Mouse (Mus musculus) bone marrow, adult 2 months (tissue): ENCODE data around the gene Ttll9. TPM values are rescaled to one million over a fixed set of nuclear protein-coding genes. Genes with fewer than 3 reads are reported as not detected.
A peak's percentile ranks its signal among the peaks of the same experiment; 100 is the strongest.

Source experiments
- H3K27ac ChIP-seq: fragments of 200-500 bp; 2 replicates; pipeline ENCODE4 v1.5.1; 2012; ENCODE audit warnings: low read depth, mild to moderate bottlenecking, control low read depth, inconsistent platforms, low read length; ENCODE audit not compliant: control insufficient read depth, poor library complexity, insufficient read depth
- H3K4me1 ChIP-seq: fragments of 200-500 bp; 2 replicates; pipeline ENCODE4 v1.6.1; 2011; ENCODE audit warnings: low read length; ENCODE audit not compliant: control insufficient read depth, insufficient read depth
- H3K4me3 ChIP-seq: fragments of 200-500 bp; replicated peaks from 2 replicates; pipeline ENCODE3; 2011; ENCODE audit warnings: mild to moderate bottlenecking, low read depth, low read length, control low read depth; ENCODE audit not compliant: control insufficient read depth
- CTCF ChIP-seq: fragments of 200-500 bp; IDR thresholded peaks from 2 replicates; pipeline ENCODE4 v1.5.1; 2011; ENCODE audit warnings: low read length, control low read depth; ENCODE audit not compliant: control insufficient read depth, insufficient read depth
- POLR2A ChIP-seq: fragments of 200-500 bp; IDR thresholded peaks from 2 replicates; pipeline ENCODE4 v1.6.1; 2011; ENCODE audit warnings: low read depth, mild to moderate bottlenecking, control low read depth, low read length, borderline replicate concordance; ENCODE audit not compliant: control insufficient read depth
- WGBS: fragments of 180-500 bp; shearing (Covaris S2); methylation state at CpG from one replicate; pipeline ENCODE4 v1.1.7; 2018; 5-methylcytosine and 5-hydroxymethylcytosine counted together
- polyA plus RNA-seq: library from polyadenylated mRNA; stranded (reverse); fragments of >200 nt; gene quantifications from 2 replicates; pipeline ENCODE4 v1.2.4, GENCODE M21; 2011; ENCODE audit warnings: low replicate concordance; ENCODE audit not compliant: missing spikeins, insufficient read depth, insufficient read length

Gene Ttll9
- polyA plus RNA-seq, 1 experiment = not detected

DNA sequence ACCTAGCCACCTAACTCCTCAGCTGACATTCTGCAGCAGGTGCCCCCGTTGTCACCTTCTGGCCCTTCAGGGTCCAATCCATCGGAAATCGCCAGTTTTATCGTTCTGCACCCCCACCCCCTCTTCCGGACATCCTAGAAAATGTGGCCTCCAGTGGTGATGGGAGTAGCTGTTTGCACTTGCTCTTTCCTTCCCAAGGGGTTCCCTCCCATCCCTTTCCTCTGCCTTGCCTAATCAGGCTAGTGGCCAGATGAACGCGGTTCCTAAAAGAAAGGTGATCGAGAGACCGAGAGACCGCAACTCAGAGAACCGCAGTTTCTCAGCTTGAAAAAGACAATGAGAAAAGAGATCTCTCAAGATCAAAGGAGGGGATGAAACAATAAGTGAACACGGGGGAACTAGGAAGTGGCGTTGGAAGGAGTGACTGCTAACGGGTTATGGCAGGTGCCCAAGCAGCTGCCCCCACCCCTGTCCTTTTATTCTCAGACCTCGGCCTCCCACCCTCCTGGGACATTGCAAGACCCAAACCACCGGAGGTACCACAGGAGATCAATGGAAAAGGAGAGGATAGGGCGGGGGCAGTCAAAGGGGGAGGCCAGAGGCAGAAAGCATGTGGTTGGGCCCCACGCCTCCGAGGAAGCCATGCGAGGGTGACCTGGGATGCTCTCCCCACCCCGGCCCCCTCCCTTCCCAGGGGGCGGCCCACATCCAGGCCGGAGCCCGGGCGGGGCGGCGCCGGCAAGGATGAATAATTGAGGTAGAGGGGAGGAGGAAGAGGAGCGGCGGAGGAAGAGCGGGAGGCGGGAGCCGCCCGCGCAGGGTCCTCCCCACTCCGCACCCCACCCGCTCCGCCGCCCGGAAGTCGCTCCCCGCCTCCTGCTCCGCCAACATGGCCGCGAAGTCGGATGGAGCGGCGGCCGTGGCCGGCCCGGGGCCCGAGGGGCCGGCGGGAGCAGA lies 69.1 kb downstream of the Ttll9 start, which contains the start of gene Xkr7:
Gene Xkr7 (plus strand): TSS at position 727 of the 957 bp plus-strand sequence.
- H3K4me1 ChIP-seq = no peaks in the 10 kb centered on the region; the same call in 1 of the 2 replicates
- no peak for TF ChIP-seq CTCF
- no peak; the same call in 1 of the 2 replicates for TF ChIP-seq POLR2A
- H3K4me3 ChIP-seq = no peak within 1 kb of the TSS
- 5% methylated on average over 47 of the region's 54 CpGs for WGBS
- no peak within 1 kb of the TSS; the same call in 1 of the 2 replicates for H3K27ac ChIP-seq

DNA sequence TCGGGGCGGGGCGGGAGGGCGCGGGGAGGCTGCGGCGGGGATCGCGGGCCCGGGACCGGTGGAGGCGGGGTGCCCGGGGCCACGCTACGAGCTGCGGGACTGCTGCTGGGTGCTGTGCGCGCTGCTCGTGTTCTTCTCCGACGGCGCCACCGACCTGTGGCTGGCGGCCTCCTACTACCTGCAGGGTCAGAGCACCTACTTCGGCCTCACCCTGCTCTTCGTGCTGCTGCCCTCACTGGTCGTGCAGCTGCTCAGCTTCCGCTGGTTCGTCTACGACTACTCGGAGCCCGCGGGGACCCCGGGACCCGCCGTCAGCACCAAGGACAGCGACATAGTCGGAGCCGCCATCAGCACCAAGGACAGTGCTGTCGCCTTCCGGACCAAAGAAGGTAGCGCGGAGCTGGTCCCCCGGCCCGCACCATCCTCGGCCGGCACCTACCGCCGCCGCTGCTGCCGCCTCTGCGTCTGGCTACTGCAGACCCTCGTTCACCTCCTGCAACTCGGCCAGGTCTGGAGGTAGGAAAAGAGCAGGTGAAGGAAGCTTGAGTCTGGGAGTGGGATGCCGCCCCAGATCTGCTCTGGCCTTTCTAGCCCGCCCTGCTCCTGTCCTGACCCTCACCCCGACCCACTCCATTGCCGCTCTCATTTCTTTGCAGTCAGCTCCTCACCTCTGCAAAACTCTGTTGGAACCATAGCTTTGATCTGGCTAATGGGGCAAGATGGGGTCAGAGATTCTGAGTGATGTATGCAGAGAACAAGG lies 70.0 kb downstream of the Ttll9 start:
- H3K4me3 ChIP-seq = no peak overlapping the region
- peak; percentile 19; the same call in 1 of the 2 replicates for TF ChIP-seq CTCF
- no peak; the same call in 1 of the 2 replicates for TF ChIP-seq POLR2A
- no peaks in the 10 kb centered on the region; the same call in 1 of the 2 replicates for H3K4me1 ChIP-seq
- 2% methylated on average over 57 of the region's 58 CpGs for WGBS
- no peak overlapping the region; the same call in 1 of the 2 replicates for H3K27ac ChIP-seq

DNA sequence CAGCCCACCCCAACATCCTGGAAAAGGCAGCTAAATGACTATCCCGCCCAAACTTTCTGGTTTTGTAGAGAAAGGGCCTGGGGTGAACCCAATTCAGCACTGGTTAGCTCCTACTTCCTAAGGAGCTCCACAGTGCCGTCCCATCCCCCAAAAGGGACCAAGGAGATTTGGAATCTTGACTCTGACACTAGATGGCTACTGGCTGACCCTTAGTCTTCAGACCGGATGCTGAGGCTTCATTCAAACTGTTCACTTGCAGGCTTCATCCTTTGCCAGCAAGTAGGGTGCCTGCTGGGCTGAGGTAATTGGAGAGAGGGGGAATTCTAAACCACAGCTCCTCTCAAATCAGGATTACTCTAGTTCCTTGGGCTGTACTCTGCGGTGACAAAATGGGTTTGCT lies 70.7 kb downstream of the Ttll9 start:
- H3K27ac ChIP-seq = no peak overlapping the region
- no peaks in the 10 kb centered on the region; the same call in 1 of the 2 replicates for H3K4me1 ChIP-seq
- no peak overlapping the region for H3K4me3 ChIP-seq
- 22% methylated on average over 4 of the region's 4 CpGs for WGBS
- TF ChIP-seq POLR2A (no peak), CTCF (no peak)

DNA sequence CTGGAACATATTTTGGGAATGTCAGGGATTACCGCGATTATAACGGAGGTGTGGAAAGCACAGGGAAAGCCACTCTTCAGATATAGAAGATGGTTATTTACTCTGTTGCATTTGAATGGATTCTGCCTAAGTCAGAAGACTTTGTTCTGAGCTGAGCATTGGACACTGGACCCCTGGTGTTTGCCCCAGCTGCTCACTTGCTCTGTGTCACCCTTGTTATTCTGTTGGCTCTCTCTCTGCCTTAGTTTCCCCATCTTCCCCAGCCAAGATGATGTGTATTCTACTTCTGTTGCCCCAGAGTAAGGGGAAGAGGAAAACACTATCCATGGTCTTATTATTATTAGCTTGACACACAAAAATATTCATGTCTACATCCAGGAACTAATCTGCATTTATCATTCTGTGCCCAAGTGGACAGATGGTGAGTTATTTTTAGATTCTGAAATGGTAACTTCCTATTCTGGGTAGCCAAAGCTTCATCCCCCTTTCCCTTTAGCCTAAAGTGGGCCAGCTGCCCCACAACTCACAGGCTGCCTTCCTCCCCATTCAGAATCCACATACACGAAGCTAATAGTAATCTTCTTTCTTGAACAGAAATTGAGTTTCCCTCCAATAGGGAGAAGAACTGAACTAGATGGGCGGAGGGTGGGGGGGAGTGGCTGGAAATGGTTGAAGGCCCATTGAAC lies 71.4 kb downstream of the Ttll9 start:
- TF ChIP-seq CTCF (no peak), POLR2A (no peak)
- no peak overlapping the region for H3K27ac ChIP-seq
- H3K4me1 ChIP-seq = no peaks in the 10 kb centered on the region; the same call in 1 of the 2 replicates
- no peak overlapping the region for H3K4me3 ChIP-seq
- 64% methylated on average over 5 of the region's 5 CpGs for WGBS

DNA sequence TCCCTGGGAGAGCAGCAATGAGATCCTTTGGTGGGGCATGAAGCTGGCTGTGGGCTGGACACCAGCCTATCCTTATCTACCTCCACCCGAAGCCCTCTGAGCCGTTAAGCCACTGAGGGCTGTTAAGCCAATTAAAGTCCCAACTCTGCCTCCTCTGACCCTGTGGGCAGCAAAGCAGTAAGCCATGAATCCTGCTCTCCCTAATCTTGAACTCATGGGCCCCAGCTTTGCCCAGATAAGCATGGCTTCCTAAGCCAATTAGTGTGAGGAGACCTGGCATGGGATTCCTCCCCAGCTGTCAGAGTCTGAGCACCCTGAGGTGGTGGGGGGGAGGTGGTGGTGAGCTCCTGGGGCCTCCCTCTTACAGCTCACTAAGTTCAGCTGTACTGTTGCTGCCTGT lies 74.4 kb downstream of the Ttll9 start:
- no peak overlapping the region for H3K4me3 ChIP-seq
- H3K27ac ChIP-seq = no peak overlapping the region
- TF ChIP-seq CTCF (no peak), POLR2A (no peak)
- WGBS = 28% methylated on average over 2 of the region's 2 CpGs
- no peaks in the 10 kb centered on the region; the same call in 1 of the 2 replicates for H3K4me1 ChIP-seq

DNA sequence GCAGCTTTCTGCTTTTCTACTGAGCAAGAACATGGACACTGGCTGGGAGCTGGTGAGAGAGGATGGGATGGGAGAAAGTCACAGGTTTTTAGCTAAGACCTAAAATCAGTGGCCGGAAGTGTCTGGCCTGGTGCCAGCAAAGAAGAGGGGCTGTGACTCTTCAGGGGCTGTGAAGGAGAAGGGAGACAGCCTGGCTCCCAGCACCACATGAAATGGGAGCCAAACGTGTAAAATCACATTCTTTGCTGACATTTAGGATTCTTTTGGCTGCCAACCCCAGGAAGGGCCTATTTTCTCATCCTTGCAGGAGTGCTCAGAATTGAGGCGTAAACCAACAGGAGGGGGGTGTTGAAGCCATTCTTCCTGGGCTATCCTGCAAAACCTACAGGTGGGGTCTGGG lies 81.6 kb downstream of the Ttll9 start:
- 75% methylated on average over 3 of the region's 3 CpGs for WGBS
- TF ChIP-seq CTCF = no peak
- no peak for TF ChIP-seq POLR2A
- H3K4me1 ChIP-seq = no peaks in the 10 kb centered on the region; the same call in 1 of the 2 replicates
- H3K4me3 ChIP-seq = no peak overlapping the region
- no peak overlapping the region for H3K27ac ChIP-seq

DNA sequence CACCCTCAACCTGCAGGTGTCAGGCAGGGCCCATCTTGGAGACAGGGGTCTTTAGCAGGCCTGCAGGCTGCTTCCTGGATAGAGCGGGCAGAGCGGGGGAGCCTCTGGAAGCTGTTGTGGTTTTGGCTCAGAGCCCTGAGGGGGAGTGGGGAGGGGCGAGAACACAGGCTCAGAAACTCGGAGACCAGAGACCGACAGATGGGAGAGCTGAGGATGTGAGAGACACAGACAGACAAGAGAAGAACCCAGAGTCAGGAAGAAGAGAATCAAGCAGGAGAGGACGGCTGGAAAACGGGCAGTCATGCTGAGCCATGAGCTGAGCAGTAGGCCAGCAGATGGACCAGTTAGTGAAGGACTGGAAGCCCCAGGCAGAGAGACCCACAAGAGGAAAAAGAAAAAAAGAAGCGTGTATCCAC lies 83.6 kb downstream of the Ttll9 start:
- no peak for TF ChIP-seq CTCF
- no peak for TF ChIP-seq POLR2A
- Histone ChIP-seq H3K27ac (no peak overlapping the region), H3K4me3 (no peak overlapping the region), H3K4me1 (no peaks in the 10 kb centered on the region; the same call in 1 of the 2 replicates)
- 7% methylated on average over 8 of the region's 8 CpGs for WGBS
